Mouse (Mus musculus): ENCODE data around the gene Slc39a8. TPM values are rescaled to one million over a fixed set of nuclear protein-coding genes. Genes with fewer than 3 reads are reported as not detected.

The Slc39a8 gene
- total and polyA plus RNA-seq, 3 experiments = 2.8 to 7.1 (median 5.3) TPM

- Histone ChIP-seq H3K4me1 (ENCODE audit: control insufficient read depth, insufficient read depth, low read length) (no peaks in the 10 kb centered on the region), H3K27me3 (ENCODE audit: control insufficient read depth, insufficient read depth, low read length) (no peaks in the 10 kb centered on the region), H3K79me2 (replicated peaks; ENCODE audit: control insufficient read depth, insufficient read depth, low read length) (no peaks in the 10 kb centered on the region), H3K36me3 (ENCODE audit: control insufficient read depth, insufficient read depth, low read length) (no peaks in the 10 kb centered on the region), H3K4me3 (no peak overlapping the region), H3K27ac (no peak overlapping the region), H3K9ac (ENCODE audit: low read depth, low read length) (no peak overlapping the region)
- no peak for DNase-seq
- no peak for TF ChIP-seq CTCF (IDR thresholded peaks at IDR 0.05)
- TF ChIP-seq POLR2A (IDR thresholded peaks at IDR 0.05; ENCODE audit: insufficient read depth, low read depth, low read length) = no peak
- no peak for TF ChIP-seq EP300 (IDR thresholded peaks at IDR 0.05; ENCODE audit: insufficient read depth, low read depth, low read length)
- intact Hi-C loops (cut with DNase I) = no loop called here
- WGBS = 72% methylated on average over 5 of the region's 5 CpGs
Observed at GRCm38 (mm10) chr3:135815973-135816727, 8.9 kb upstream of the Slc39a8 start.

DNA sequence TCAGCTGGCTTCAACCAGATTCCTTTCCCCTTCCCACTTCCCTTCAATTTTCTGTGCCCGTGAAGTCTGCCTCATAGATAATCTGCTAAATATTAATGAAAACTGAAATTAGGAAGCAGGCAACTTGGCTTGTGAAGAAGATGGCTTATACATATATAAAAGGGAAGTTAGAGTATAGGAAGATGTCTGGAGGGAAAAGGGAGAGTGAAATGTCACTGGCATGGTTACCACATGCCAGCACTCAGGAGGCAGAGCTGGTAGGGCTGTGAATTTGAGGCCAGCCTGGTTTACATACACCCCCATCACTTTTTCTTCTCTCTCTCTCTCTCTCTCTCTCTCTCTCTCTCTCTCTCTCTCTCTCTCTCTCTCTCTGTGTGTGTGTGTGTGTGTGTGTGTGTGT lies 8.0 kb upstream of the Slc39a8 start:
- Histone ChIP-seq H3K9ac (ENCODE audit: low read depth, low read length) (no peak overlapping the region), H3K79me2 (replicated peaks; ENCODE audit: control insufficient read depth, insufficient read depth, low read length) (no peaks in the 10 kb centered on the region), H3K4me1 (ENCODE audit: control insufficient read depth, insufficient read depth, low read length) (no peaks in the 10 kb centered on the region)

GRCm38 (mm10) chr3:135824436-135824835 lies 643 bp upstream of the Slc39a8 start:
- H3K36me3 ChIP-seq (ENCODE audit: control insufficient read depth, insufficient read depth, low read length) = no peaks in the 10 kb centered on the region
- H3K79me2 ChIP-seq (replicated peaks; ENCODE audit: control insufficient read depth, insufficient read depth, low read length) = no peaks in the 10 kb centered on the region
- no peak overlapping the region for H3K9ac ChIP-seq (ENCODE audit: low read depth, low read length)
- WGBS = 24% methylated on average over 2 of the region's 4 CpGs
- TF ChIP-seq EP300 (IDR thresholded peaks at IDR 0.05; ENCODE audit: insufficient read depth, low read depth, low read length) (no peak), CTCF (IDR thresholded peaks at IDR 0.05) (no peak), POLR2A (IDR thresholded peaks at IDR 0.05; ENCODE audit: insufficient read depth, low read depth, low read length) (no peak)
- H3K4me1 ChIP-seq (ENCODE audit: control insufficient read depth, insufficient read depth, low read length) = no peaks in the 10 kb centered on the region
- H3K27me3 ChIP-seq (ENCODE audit: control insufficient read depth, insufficient read depth, low read length) = no peaks in the 10 kb centered on the region; the same call in 1 of the 2 replicates
- intact Hi-C loops (cut with DNase I) = no loop called here
- DNase-seq = no peak
- H3K27ac ChIP-seq = no peak overlapping the region
- no peak overlapping the region for H3K4me3 ChIP-seq

More for the DNA sequence above, 8.0 kb upstream of the Slc39a8 start:
- Histone ChIP-seq H3K36me3 (ENCODE audit: control insufficient read depth, insufficient read depth, low read length) (no peaks in the 10 kb centered on the region), H3K4me3 (no peak overlapping the region), H3K27ac (no peak overlapping the region), H3K27me3 (ENCODE audit: control insufficient read depth, insufficient read depth, low read length) (no peaks in the 10 kb centered on the region)
- TF ChIP-seq EP300 (IDR thresholded peaks at IDR 0.05; ENCODE audit: insufficient read depth, low read depth, low read length) (no peak), POLR2A (IDR thresholded peaks at IDR 0.05; ENCODE audit: insufficient read depth, low read depth, low read length) (no peak), CTCF (IDR thresholded peaks at IDR 0.05) (no peak)
- intact Hi-C loops (cut with DNase I) = no loop called here
- DNase-seq = no peak
- WGBS = 61% methylated on average over 1 of the region's 1 CpGs

DNA sequence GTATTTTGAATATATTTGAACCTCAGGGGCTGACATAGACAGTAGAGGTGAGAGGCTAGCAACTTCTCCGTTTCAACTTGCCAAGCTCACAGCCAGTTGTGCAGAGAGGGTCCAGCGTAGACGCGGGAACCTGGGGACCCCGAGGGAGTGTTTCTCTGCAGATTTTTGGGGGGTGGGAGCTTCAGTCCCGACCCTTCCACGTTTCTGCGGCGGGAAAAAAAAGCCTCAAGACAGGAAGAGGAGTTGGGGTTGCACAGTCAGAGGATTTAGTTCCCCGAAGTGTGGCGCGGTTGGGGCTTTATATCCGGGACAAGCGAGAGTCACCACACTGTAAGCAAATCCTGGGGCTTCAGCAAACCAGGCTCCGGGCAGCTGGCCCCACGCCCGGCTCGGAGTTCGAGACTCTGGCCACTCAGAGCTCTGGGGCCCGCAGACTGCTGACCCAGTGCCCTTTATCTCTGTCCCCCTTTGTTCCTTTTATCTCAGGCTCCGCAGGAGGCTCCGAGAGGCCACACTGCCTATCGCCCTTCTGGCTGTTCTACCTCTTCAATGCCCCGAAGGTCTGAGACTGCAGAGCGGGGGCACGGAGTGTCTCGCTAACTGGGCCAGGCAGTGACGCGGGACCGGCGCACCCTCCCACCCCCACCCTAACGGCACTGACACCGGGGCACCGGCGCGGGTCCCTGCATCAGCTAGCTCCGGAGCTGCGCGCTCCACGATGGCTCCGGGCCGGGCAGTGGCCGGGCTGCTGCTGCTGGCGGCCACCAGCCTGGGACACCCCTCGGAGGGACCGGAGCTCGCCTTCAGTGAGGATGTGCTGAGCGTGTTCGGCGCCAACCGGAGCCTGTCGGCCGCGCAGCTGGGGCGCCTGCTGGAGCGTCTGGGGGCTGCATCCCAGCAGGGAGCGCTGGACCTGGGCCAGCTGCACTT lies 940 bp downstream of the Slc39a8 start:
- H3K4me3 ChIP-seq = peak overlapping the region; percentile 65
- no peaks in the 10 kb centered on the region for H3K79me2 ChIP-seq (replicated peaks; ENCODE audit: control insufficient read depth, insufficient read depth, low read length)
- no peaks in the 10 kb centered on the region for H3K36me3 ChIP-seq (ENCODE audit: control insufficient read depth, insufficient read depth, low read length)
- no peaks in the 10 kb centered on the region; the same call in 1 of the 2 replicates for H3K27me3 ChIP-seq (ENCODE audit: control insufficient read depth, insufficient read depth, low read length)
- H3K9ac ChIP-seq (ENCODE audit: low read depth, low read length) = peak overlapping the region; percentile 62
- intact Hi-C loops (cut with DNase I) = no loop called here
- H3K27ac ChIP-seq = peak overlapping the region; percentile 49; the same call in 1 of the 2 replicates
- TF ChIP-seq CTCF (IDR thresholded peaks at IDR 0.05) = peak; percentile 31
- TF ChIP-seq POLR2A (IDR thresholded peaks at IDR 0.05; ENCODE audit: insufficient read depth, low read depth, low read length) = no peak
- DNase-seq = peak; percentile 67
- H3K4me1 ChIP-seq (ENCODE audit: control insufficient read depth, insufficient read depth, low read length) = no peaks in the 10 kb centered on the region
- WGBS = under 1% methylated on average over 57 of the region's 57 CpGs

- TF ChIP-seq POLR2A (IDR thresholded peaks at IDR 0.05; ENCODE audit: insufficient read depth, low read depth, low read length) = no peak
- TF ChIP-seq CTCF (IDR thresholded peaks at IDR 0.05) = no peak
- no peak for TF ChIP-seq EP300 (IDR thresholded peaks at IDR 0.05; ENCODE audit: insufficient read depth, low read depth, low read length)
- Histone ChIP-seq H3K27ac (no peak overlapping the region; the same call in 1 of the 2 replicates), H3K9ac (ENCODE audit: low read depth, low read length) (peak overlapping the region; percentile 62), H3K4me3 (peak overlapping the region; percentile 65), H3K79me2 (replicated peaks; ENCODE audit: control insufficient read depth, insufficient read depth, low read length) (no peaks in the 10 kb centered on the region), H3K36me3 (ENCODE audit: control insufficient read depth, insufficient read depth, low read length) (no peaks in the 10 kb centered on the region), H3K27me3 (ENCODE audit: control insufficient read depth, insufficient read depth, low read length) (no peaks in the 10 kb centered on the region; the same call in 1 of the 2 replicates), H3K4me1 (ENCODE audit: control insufficient read depth, insufficient read depth, low read length) (no peaks in the 10 kb centered on the region)
- 28% methylated on average over 12 of the region's 12 CpGs for WGBS
- intact Hi-C loops (cut with DNase I) = no loop called here
- DNase-seq = no peak
Observed at GRCm38 (mm10) chr3:135826684-135827249, 1.7 kb downstream of the Slc39a8 start.

Measured in heart, adult 2 months (tissue).